Mouse (Mus musculus): ENCODE measurements around the gene Ltb.

Ltb gene

GRCm38 (mm10) chr17:35191723-35192122 lies 2.5 kb upstream of the Ltb start:
- no peak for DNase-seq (ENCODE audit: low spot score in 2 of 2)

GRCm38 (mm10) chr17:35192924-35193323 lies 1.3 kb upstream of the Ltb start:
- no peak for DNase-seq (ENCODE audit: low spot score in 2 of 2)

- DNase-seq (ENCODE audit: low spot score in 2 of 2), result no peak
Measured at GRCm38 (mm10) chr17:35194844-35195630, 798 bp downstream of the Ltb start.

GRCm38 (mm10) chr17:35195631-35196320 lies 1.5 kb downstream of the Ltb start:
- DNase-seq (ENCODE audit: low spot score in 2 of 2), result peak; percentile 71 to 72

GRCm38 (mm10) chr17:35196321-35196641 lies 2.0 kb downstream of the Ltb start:
- DNase-seq (ENCODE audit: low spot score in 2 of 2), result no peak

GRCm38 (mm10) chr17:35197126-35197525 lies 2.9 kb downstream of the Ltb start:
- no peak for DNase-seq (ENCODE audit: low spot score in 2 of 2)

- DNase-seq (ENCODE audit: low spot score in 2 of 2), result no peak
Measured at GRCm38 (mm10) chr17:35198029-35198428, 3.8 kb downstream of the Ltb start.

- no peak for DNase-seq (ENCODE audit: low spot score in 2 of 2)
Measured at GRCm38 (mm10) chr17:35198946-35199345, 4.7 kb downstream of the Ltb start.

GRCm38 (mm10) chr17:35200398-35200797 lies 6.2 kb downstream of the Ltb start:
- DNase-seq (ENCODE audit: low spot score in 2 of 2), result no peak

GRCm38 (mm10) chr17:35201128-35201527 lies 6.9 kb downstream of the Ltb start:
- no peak for DNase-seq (ENCODE audit: low spot score in 2 of 2)

- DNase-seq (ENCODE audit: low spot score in 2 of 2), result no peak
Measured at GRCm38 (mm10) chr17:35201787-35202186, 7.5 kb downstream of the Ltb start, which contains the start of gene Tnf. Tnf (minus strand) TSS chr17:35202007.

- no peak for DNase-seq (ENCODE audit: low spot score in 2 of 2)
Measured at GRCm38 (mm10) chr17:35202442-35202841, 8.2 kb downstream of the Ltb start.

- no peak for DNase-seq (ENCODE audit: low spot score in 2 of 2)
Measured at GRCm38 (mm10) chr17:35204494-35205379, 10.5 kb downstream of the Ltb start, which contains the start of gene Lta. Lta (minus strand) TSS chr17:35205351.

- DNase-seq (ENCODE audit: low spot score in 2 of 2), result no peak
Measured at GRCm38 (mm10) chr17:35205380-35205769, 11.1 kb downstream of the Ltb start.

- DNase-seq (ENCODE audit: low spot score in 2 of 2), result no peak
Measured at GRCm38 (mm10) chr17:35209785-35210535, 15.7 kb downstream of the Ltb start.

- DNase-seq (ENCODE audit: low spot score in 2 of 2), result no peak
Measured at GRCm38 (mm10) chr17:35210593-35210992, 16.4 kb downstream of the Ltb start.

- DNase-seq (ENCODE audit: low spot score in 2 of 2), result no peak
Measured at GRCm38 (mm10) chr17:35213071-35213470, 18.8 kb downstream of the Ltb start.

GRCm38 (mm10) chr17:35218516-35219193 lies 24.4 kb downstream of the Ltb start:
- DNase-seq (ENCODE audit: low spot score in 2 of 2), result no peak

GRCm38 (mm10) chr17:35219601-35220041 lies 25.4 kb downstream of the Ltb start:
- DNase-seq (ENCODE audit: low spot score in 2 of 2), result no peak

GRCm38 (mm10) chr17:35220156-35220952 lies 26.1 kb downstream of the Ltb start, which contains the start of gene Gm16181:
Gm16181 (plus strand) TSS chr17:35220834.
- DNase-seq (ENCODE audit: low spot score in 2 of 2), result no peak

Measured in frontal cortex, postnatal 14 days (tissue).